Mouse (Mus musculus) embryonic facial prominence, embryonic 11.5 days (tissue): ENCODE measurements at regions not wholly inside any gene's neighbourhood (a gene's known extent, or its start where the extent isn't known, plus 50 kb on each side); places are given as distances from the start of the nearest gene placed in this dataset.

Experiments used
- ATAC-seq: fragments of 200-750 bp; cut with Nextera tagmentation; replicated peaks from 2 replicates; pipeline ENCODE4 v1.8.0; 2017; ENCODE audit warnings: low read depth; ENCODE audit not compliant: insufficient number of reproducible peaks, low FRiP score, low TSS enrichment
- DNase-seq: peaks from one replicate; pipeline ENCODE4 v3.0.0-alpha.2; 2015; ENCODE audit warnings: low spot score
- H3K27ac ChIP-seq: fragments of 300-500 bp; sonication (generic); replicated peaks from 2 replicates; pipeline ENCODE4 v1.5.1; 2014; ENCODE audit warnings: mild to moderate bottlenecking, low read depth, low read length, control low read depth
- H3K27me3 ChIP-seq: fragments of 300-500 bp; sonication (generic); 2 replicates; pipeline ENCODE4 v1.6.1; 2014; ENCODE audit warnings: mild to moderate bottlenecking, low read length, moderate library complexity, mixed read lengths; ENCODE audit not compliant: control insufficient read depth, insufficient read depth
- H3K36me3 ChIP-seq: fragments of 300-500 bp; sonication (generic); replicated peaks from 2 replicates; pipeline ENCODE4 v1.6.1; 2014; ENCODE audit warnings: low read depth, mild to moderate bottlenecking, low read length, moderate library complexity, mixed read lengths; ENCODE audit not compliant: control insufficient read depth, insufficient read depth
- H3K4me1 ChIP-seq: fragments of 300-500 bp; sonication (generic); 2 replicates; pipeline ENCODE4 v1.6.1; 2014; ENCODE audit warnings: low read length, mixed read lengths; ENCODE audit not compliant: control insufficient read depth, insufficient read depth
- H3K4me2 ChIP-seq: fragments of 300-500 bp; sonication (generic); 2 replicates; pipeline ENCODE4 v1.6.1; 2014; ENCODE audit warnings: low read depth, mild to moderate bottlenecking, control low read depth, low read length, moderate library complexity
- H3K4me3 ChIP-seq: fragments of 300-500 bp; sonication (generic); 2 replicates; pipeline ENCODE4 v1.5.1; 2014; ENCODE audit warnings: low read depth, low read length, control low read depth
- H3K9ac ChIP-seq: fragments of 300-500 bp; sonication (generic); replicated peaks from 2 replicates; pipeline ENCODE4 v1.6.1; 2014; ENCODE audit warnings: mild to moderate bottlenecking, control low read depth, low read length
- H3K9me3 ChIP-seq: fragments of 300-500 bp; sonication (generic); replicated peaks from 2 replicates; pipeline ENCODE4 v1.6.1; 2016; ENCODE audit warnings: mild to moderate bottlenecking, low read length, inconsistent platforms, mixed read lengths; ENCODE audit not compliant: control insufficient read depth
- WGBS: fragments of 180-500 bp; shearing (Covaris S2); extraction: QIAGEN DNeasy Blood & Tissue Kit; methylation state at CpG from one replicate; pipeline ENCODE4 v1.1.7; 2014; 5-methylcytosine and 5-hydroxymethylcytosine counted together

- no peak overlapping the region for H3K4me3 ChIP-seq
- H3K27ac ChIP-seq, result no peak overlapping the region
- no peaks in the 10 kb centered on the region for H3K4me1 ChIP-seq
- DNase-seq (no peak), ATAC-seq (no peak)
- no peaks in the 10 kb centered on the region for H3K9me3 ChIP-seq
- H3K4me2 ChIP-seq, result no peak overlapping the region
- H3K9ac ChIP-seq, result no peak overlapping the region
- no peaks in the 10 kb centered on the region for H3K27me3 ChIP-seq
- no peaks in the 10 kb centered on the region for H3K36me3 ChIP-seq
Observed at GRCm38 (mm10) chr16:51617579-51617978, 413.4 kb upstream of the Cblb start.

- Histone ChIP-seq H3K27ac (no peak overlapping the region), H3K9me3 (no peaks in the 10 kb centered on the region), H3K4me3 (no peak overlapping the region), H3K4me1 (no peaks in the 10 kb centered on the region), H3K36me3 (no peaks in the 10 kb centered on the region), H3K9ac (no peak overlapping the region), H3K4me2 (no peak overlapping the region), H3K27me3 (no peaks in the 10 kb centered on the region)
- ATAC-seq (no peak), DNase-seq (no peak)
- 84% methylated on average over 1 of the region's 1 CpGs for WGBS
Observed at GRCm38 (mm10) chr16:51646646-51647045, 384.4 kb upstream of the Cblb start.

GRCm38 (mm10) chr16:51650100-51650499 is 380.9 kb upstream of the Cblb start:
- Histone ChIP-seq H3K4me1 (no peaks in the 10 kb centered on the region), H3K36me3 (no peaks in the 10 kb centered on the region), H3K27me3 (no peaks in the 10 kb centered on the region), H3K9me3 (no peaks in the 10 kb centered on the region), H3K4me3 (no peak overlapping the region), H3K27ac (no peak overlapping the region), H3K9ac (no peak overlapping the region), H3K4me2 (no peak overlapping the region)
- DNase-seq (no peak), ATAC-seq (no peak)
- WGBS, result 77% methylated on average over 5 of the region's 5 CpGs

GRCm38 (mm10) chr16:51650683-51651082 is 380.3 kb upstream of the Cblb start:
- Histone ChIP-seq H3K9ac (no peak overlapping the region), H3K27ac (no peak overlapping the region), H3K4me3 (no peak overlapping the region), H3K4me2 (no peak overlapping the region), H3K27me3 (no peaks in the 10 kb centered on the region), H3K9me3 (no peaks in the 10 kb centered on the region), H3K36me3 (no peaks in the 10 kb centered on the region), H3K4me1 (no peaks in the 10 kb centered on the region)
- DNase-seq (no peak), ATAC-seq (no peak)
- 89% methylated on average over 5 of the region's 5 CpGs for WGBS

- no peaks in the 10 kb centered on the region for H3K9me3 ChIP-seq
- DNase-seq, result no peak
- no peak overlapping the region for H3K4me2 ChIP-seq
- no peak overlapping the region for H3K4me3 ChIP-seq
- no peak overlapping the region for H3K27ac ChIP-seq
- no peak overlapping the region for H3K9ac ChIP-seq
- H3K36me3 ChIP-seq, result no peaks in the 10 kb centered on the region
- no peaks in the 10 kb centered on the region for H3K27me3 ChIP-seq
- no peaks in the 10 kb centered on the region for H3K4me1 ChIP-seq
- WGBS, result 89% methylated on average over 1 of the region's 1 CpGs
- ATAC-seq, result no peak
Observed at GRCm38 (mm10) chr16:51661693-51662092, 369.3 kb upstream of the Cblb start.

GRCm38 (mm10) chr16:51664325-51664724 is 366.7 kb upstream of the Cblb start:
- Histone ChIP-seq H3K9ac (no peak overlapping the region), H3K4me3 (no peak overlapping the region), H3K36me3 (no peaks in the 10 kb centered on the region), H3K4me2 (no peak overlapping the region), H3K27ac (no peak overlapping the region), H3K4me1 (no peaks in the 10 kb centered on the region), H3K9me3 (no peaks in the 10 kb centered on the region), H3K27me3 (no peaks in the 10 kb centered on the region)
- DNase-seq (no peak), ATAC-seq (no peak)
- 75% methylated on average over 2 of the region's 2 CpGs for WGBS

GRCm38 (mm10) chr16:51675101-51675500 is 355.9 kb upstream of the Cblb start:
- no peak overlapping the region for H3K9ac ChIP-seq
- ATAC-seq (no peak), DNase-seq (no peak)
- H3K27ac ChIP-seq, result no peak overlapping the region
- H3K27me3 ChIP-seq, result no peaks in the 10 kb centered on the region
- H3K4me3 ChIP-seq, result no peak overlapping the region
- H3K4me1 ChIP-seq, result no peaks in the 10 kb centered on the region
- H3K9me3 ChIP-seq, result no peaks in the 10 kb centered on the region
- H3K4me2 ChIP-seq, result no peak overlapping the region
- WGBS, result 90% methylated on average over 3 of the region's 3 CpGs
- H3K36me3 ChIP-seq, result no peaks in the 10 kb centered on the region

GRCm38 (mm10) chr16:51675988-51676387 is 355.0 kb upstream of the Cblb start:
- ATAC-seq (no peak; the same call in 1 of the 2 replicates), DNase-seq (peak; percentile 73)
- Histone ChIP-seq H3K27me3 (no peaks in the 10 kb centered on the region), H3K27ac (no peak overlapping the region), H3K4me1 (no peaks in the 10 kb centered on the region), H3K4me3 (no peak overlapping the region), H3K9ac (no peak overlapping the region), H3K4me2 (no peak overlapping the region), H3K36me3 (no peaks in the 10 kb centered on the region), H3K9me3 (no peaks in the 10 kb centered on the region)
- 21% methylated on average over 4 of the region's 4 CpGs for WGBS
